Mouse (Mus musculus): ENCODE data around the gene Osbpl10. TPM values are rescaled to one million over a fixed set of nuclear protein-coding genes. Genes with fewer than 3 reads are reported as not detected.
"Not testable (repeated sequence)": the region's sequence is repeated elsewhere in the genome, so short reads cannot be mapped to it uniquely, and the experiment has no call there.

The Osbpl10 gene
- polyA plus RNA-seq, 1 experiment: 1.7 TPM

DNA sequence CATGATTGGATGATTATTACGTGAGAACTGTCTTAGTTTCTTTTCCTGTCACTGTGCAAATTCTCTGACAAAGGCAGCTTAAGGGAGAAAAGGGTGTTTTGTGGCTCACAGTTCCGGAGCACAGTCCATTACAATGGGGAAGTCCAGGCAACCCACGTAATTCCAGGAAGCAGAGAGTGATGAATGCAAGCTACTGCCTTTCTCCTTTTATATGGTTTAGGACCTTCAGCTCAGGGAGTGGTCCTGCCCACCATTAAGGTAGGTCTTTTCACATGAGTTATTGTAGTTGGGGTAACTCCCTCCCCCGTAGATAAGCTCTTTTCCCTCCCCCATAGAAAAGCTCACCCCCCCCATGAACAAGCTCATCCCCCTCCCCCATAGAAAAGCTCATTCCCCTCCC lies 52.2 kb downstream of the Osbpl10 start:
- H3K79me2 ChIP-seq (ENCODE audit: control insufficient read depth, insufficient read depth): no peaks in the 10 kb centered on the region
- H3K36me3 ChIP-seq (ENCODE audit: control insufficient read depth, insufficient read depth): no peaks in the 10 kb centered on the region
- H3K27me3 ChIP-seq (ENCODE audit: control insufficient read depth, insufficient read depth, insufficient read length): no peaks in the 10 kb centered on the region
- TF ChIP-seq POLR2AphosphoS2 (IDR thresholded peaks at IDR 0.05; ENCODE audit: insufficient read length, low read depth) (no peak), MAX (IDR thresholded peaks at IDR 0.05; ENCODE audit: low read depth) (no peak), POLR2A (IDR thresholded peaks at IDR 0.05; ENCODE audit: insufficient read length, low read depth) (no peak), MYOD1 (IDR thresholded peaks at IDR 0.05; ENCODE audit: control insufficient read depth in 1 of 3, insufficient read length in 2 of 3, low read depth in 2 of 3) (no peak), SRF (IDR thresholded peaks at IDR 0.05; ENCODE audit: control insufficient read depth, insufficient read length, low read depth) (no peak), USF1 (IDR thresholded peaks at IDR 0.05; ENCODE audit: low read depth) (no peak), E2F4 (IDR thresholded peaks at IDR 0.05; ENCODE audit: insufficient read depth) (no peak)
- no peak overlapping the region for H3K4me3 ChIP-seq
- H3K4me2 ChIP-seq (ENCODE audit: low read depth): no peak overlapping the region
- no peak overlapping the region for H3ac ChIP-seq (ENCODE audit: control insufficient read depth, insufficient read length)

DNA sequence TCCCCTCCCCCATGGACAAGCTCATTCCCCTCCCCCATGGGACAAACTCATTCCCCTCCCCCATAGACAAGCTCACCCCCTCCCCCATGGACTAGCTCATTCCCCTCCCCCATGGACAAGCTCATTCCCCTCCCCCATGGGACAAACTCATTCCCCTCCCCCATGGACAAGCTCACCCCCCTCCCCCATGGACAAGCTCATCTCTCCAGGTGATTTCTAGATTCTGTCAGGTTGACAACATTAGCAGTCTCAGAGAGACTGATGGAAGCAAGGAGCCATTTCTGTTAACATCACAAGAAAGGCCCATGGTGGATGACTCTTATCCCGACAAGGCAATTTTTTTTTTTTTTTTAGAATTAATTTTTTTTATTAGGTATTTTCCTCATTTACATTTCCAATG lies 52.7 kb downstream of the Osbpl10 start:
- H3K79me2 ChIP-seq (ENCODE audit: control insufficient read depth, insufficient read depth); H3ac ChIP-seq (ENCODE audit: control insufficient read depth, insufficient read length); H3K4me2 ChIP-seq (ENCODE audit: low read depth); H3K27me3 ChIP-seq (ENCODE audit: control insufficient read depth, insufficient read depth, insufficient read length); H3K4me3 ChIP-seq; H3K36me3 ChIP-seq (ENCODE audit: control insufficient read depth, insufficient read depth): not testable (repeated sequence)

DNA sequence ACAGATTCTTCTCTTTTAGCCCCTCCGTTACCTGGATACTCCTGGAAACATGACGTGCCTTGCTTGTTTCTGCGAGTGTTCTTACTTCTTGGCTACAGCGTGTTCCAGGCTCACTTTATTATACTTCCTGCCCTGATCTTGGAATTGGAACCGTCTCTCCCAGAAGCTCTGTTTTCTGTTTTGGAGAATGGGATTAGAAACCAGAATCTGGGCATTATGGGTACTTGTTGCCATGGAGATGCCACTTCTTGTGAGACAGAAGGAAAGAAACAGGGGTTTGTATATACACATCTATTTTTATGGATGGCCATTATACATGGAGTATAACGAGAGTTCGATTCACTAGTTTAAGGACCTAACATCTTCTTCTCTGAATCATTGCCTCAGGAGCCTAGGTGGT lies 54.4 kb downstream of the Osbpl10 start:
- Histone ChIP-seq H3K4me3 (no peak overlapping the region), H3ac (ENCODE audit: control insufficient read depth, insufficient read length) (no peak overlapping the region), H3K27me3 (ENCODE audit: control insufficient read depth, insufficient read depth, insufficient read length) (no peaks in the 10 kb centered on the region), H3K4me2 (ENCODE audit: low read depth) (no peak overlapping the region), H3K79me2 (ENCODE audit: control insufficient read depth, insufficient read depth) (no peaks in the 10 kb centered on the region), H3K36me3 (ENCODE audit: control insufficient read depth, insufficient read depth) (no peaks in the 10 kb centered on the region)
- no peak for TF ChIP-seq MAX (IDR thresholded peaks at IDR 0.05; ENCODE audit: low read depth)
- no peak for TF ChIP-seq POLR2AphosphoS2 (IDR thresholded peaks at IDR 0.05; ENCODE audit: insufficient read length, low read depth)
- TF ChIP-seq USF1 (IDR thresholded peaks at IDR 0.05; ENCODE audit: low read depth): no peak
- no peak for TF ChIP-seq TCF3 (IDR thresholded peaks at IDR 0.05; ENCODE audit: insufficient read length, low read depth)
- TF ChIP-seq SRF (IDR thresholded peaks at IDR 0.05; ENCODE audit: control insufficient read depth, insufficient read length, low read depth): no peak
- no peak for TF ChIP-seq TCF12 (IDR thresholded peaks at IDR 0.05; ENCODE audit: insufficient read depth, poor library complexity, severe bottlenecking)
- no peak for TF ChIP-seq POLR2A (IDR thresholded peaks at IDR 0.05; ENCODE audit: insufficient read length, low read depth)
- TF ChIP-seq REST (IDR thresholded peaks at IDR 0.05; ENCODE audit: insufficient read depth, insufficient read length): no peak
- no peak for TF ChIP-seq CEBPB (IDR thresholded peaks at IDR 0.05; ENCODE audit: insufficient read depth, poor library complexity, severe bottlenecking)
- TF ChIP-seq MYOD1 (IDR thresholded peaks at IDR 0.05; ENCODE audit: control insufficient read depth in 1 of 3, insufficient read length in 2 of 3, low read depth in 2 of 3): no peak
- no peak for TF ChIP-seq E2F4 (IDR thresholded peaks at IDR 0.05; ENCODE audit: insufficient read depth)
- TF ChIP-seq MYOG (IDR thresholded peaks at IDR 0.05; ENCODE audit: control insufficient read depth in 1 of 3, insufficient read depth in 1 of 3, insufficient read length in 2 of 3, low read depth in 2 of 3): no peak

DNA sequence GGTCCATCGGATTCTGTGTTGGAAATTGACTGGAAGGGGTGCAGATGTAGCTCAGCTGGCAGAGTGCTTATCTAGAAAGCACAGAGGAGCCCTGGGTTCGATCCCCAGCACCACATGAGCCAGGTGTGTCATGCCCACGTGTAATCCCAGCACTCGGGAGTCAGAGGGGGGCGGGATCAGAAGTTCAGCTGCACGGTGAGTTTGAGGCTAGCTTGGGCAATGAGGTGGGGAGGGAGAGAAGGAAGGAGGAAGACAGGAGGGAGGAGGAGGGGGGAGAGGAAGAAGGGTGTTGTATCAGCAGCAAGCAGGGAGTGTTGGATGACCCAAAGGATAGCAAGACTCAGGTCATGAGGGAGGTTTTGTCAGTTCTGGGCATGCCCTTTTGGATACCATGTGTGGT lies 55.9 kb downstream of the Osbpl10 start:
- H3ac ChIP-seq (ENCODE audit: control insufficient read depth, insufficient read length): no peak overlapping the region
- no peaks in the 10 kb centered on the region for H3K27me3 ChIP-seq (ENCODE audit: control insufficient read depth, insufficient read depth, insufficient read length)
- no peak overlapping the region for H3K4me3 ChIP-seq
- no peaks in the 10 kb centered on the region for H3K79me2 ChIP-seq (ENCODE audit: control insufficient read depth, insufficient read depth)
- H3K36me3 ChIP-seq (ENCODE audit: control insufficient read depth, insufficient read depth): no peaks in the 10 kb centered on the region
- no peak overlapping the region for H3K4me2 ChIP-seq (ENCODE audit: low read depth)
- TF ChIP-seq POLR2AphosphoS2 (IDR thresholded peaks at IDR 0.05; ENCODE audit: insufficient read length, low read depth): no peak
- TF ChIP-seq POLR2A (IDR thresholded peaks at IDR 0.05; ENCODE audit: insufficient read length, low read depth): no peak
- TF ChIP-seq MYOD1 (IDR thresholded peaks at IDR 0.05; ENCODE audit: control insufficient read depth in 1 of 3, insufficient read length in 2 of 3, low read depth in 2 of 3): no peak
- TF ChIP-seq CEBPB (IDR thresholded peaks at IDR 0.05; ENCODE audit: insufficient read depth, poor library complexity, severe bottlenecking): no peak
- TF ChIP-seq MYOG (IDR thresholded peaks at IDR 0.05; ENCODE audit: control insufficient read depth in 1 of 3, insufficient read depth in 1 of 3, insufficient read length in 2 of 3, low read depth in 2 of 3): no peak
- TF ChIP-seq MAX (IDR thresholded peaks at IDR 0.05; ENCODE audit: low read depth): no peak
- TF ChIP-seq REST (IDR thresholded peaks at IDR 0.05; ENCODE audit: insufficient read depth, insufficient read length): no peak
- TF ChIP-seq TCF3 (IDR thresholded peaks at IDR 0.05; ENCODE audit: insufficient read length, low read depth): no peak
- TF ChIP-seq E2F4 (IDR thresholded peaks at IDR 0.05; ENCODE audit: insufficient read depth): no peak
- no peak for TF ChIP-seq SRF (IDR thresholded peaks at IDR 0.05; ENCODE audit: control insufficient read depth, insufficient read length, low read depth)
- no peak for TF ChIP-seq USF1 (IDR thresholded peaks at IDR 0.05; ENCODE audit: low read depth)
- TF ChIP-seq TCF12 (IDR thresholded peaks at IDR 0.05; ENCODE audit: insufficient read depth, poor library complexity, severe bottlenecking): no peak

DNA sequence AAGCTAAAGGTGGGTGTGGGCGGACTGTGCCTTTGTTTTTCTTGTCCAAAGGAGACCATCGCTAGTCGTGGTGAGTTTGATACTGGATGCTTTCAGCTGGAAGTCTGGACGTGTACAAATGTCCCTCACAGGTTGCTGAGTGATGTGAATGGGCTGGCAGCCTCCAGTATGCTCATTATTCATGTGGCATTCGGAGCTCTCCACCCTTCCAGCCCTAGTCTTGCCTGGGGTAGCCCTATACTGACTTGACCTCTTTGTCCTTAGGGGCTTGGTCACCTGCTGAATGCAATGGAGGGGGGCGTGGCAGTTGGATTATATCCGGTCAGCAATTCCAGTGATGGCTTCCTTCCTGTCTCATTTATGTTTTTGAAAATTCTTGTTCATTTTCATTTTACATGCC lies 56.4 kb downstream of the Osbpl10 start:
- TF ChIP-seq REST (IDR thresholded peaks at IDR 0.05; ENCODE audit: insufficient read depth, insufficient read length): no peak
- TF ChIP-seq POLR2A (IDR thresholded peaks at IDR 0.05; ENCODE audit: insufficient read length, low read depth): no peak
- TF ChIP-seq TCF3 (IDR thresholded peaks at IDR 0.05; ENCODE audit: insufficient read length, low read depth): no peak
- TF ChIP-seq POLR2AphosphoS2 (IDR thresholded peaks at IDR 0.05; ENCODE audit: insufficient read length, low read depth): no peak
- TF ChIP-seq MYOD1 (IDR thresholded peaks at IDR 0.05; ENCODE audit: control insufficient read depth in 1 of 3, insufficient read length in 2 of 3, low read depth in 2 of 3): no peak
- no peak overlapping the region for H3K4me2 ChIP-seq (ENCODE audit: low read depth)
- H3K4me3 ChIP-seq: no peak overlapping the region
- H3ac ChIP-seq (ENCODE audit: control insufficient read depth, insufficient read length): no peak overlapping the region
- H3K79me2 ChIP-seq (ENCODE audit: control insufficient read depth, insufficient read depth): no peaks in the 10 kb centered on the region
- H3K27me3 ChIP-seq (ENCODE audit: control insufficient read depth, insufficient read depth, insufficient read length): no peaks in the 10 kb centered on the region
- no peaks in the 10 kb centered on the region for H3K36me3 ChIP-seq (ENCODE audit: control insufficient read depth, insufficient read depth)

All from myocyte (in vitro differentiated cells).